8 mouse cellular contexts compared by ENCODE assay signal in genomic region chr3:108458380-108458779, GRCm38 (mm10). TPM values are rescaled to one million over a fixed set of nuclear protein-coding genes. Genes with fewer than 3 reads are reported as not detected.
DNase-seq lines count a peak whose midpoint lies in the region; ATAC-seq and TF ChIP-seq lines count a peak whose summit lies in the region.

No protein-coding gene starts in this region.

- peak overlapping the region; percentile 36 for H3K4me3 ChIP-seq in heart, embryonic 10.5 days
- 0 out of 2 replicates have a peak overlapping the region, but pooled peaks have one; percentile 8 for H3K4me3 ChIP-seq in midbrain, embryonic 10.5 days
- no peak overlapping the region for H3K4me3 ChIP-seq in midbrain, embryonic 16.5 days (ENCODE audit: low read depth, low read length)
- peak overlapping the region; percentile 29; the same call in 1 of the 2 replicates for H3K4me3 ChIP-seq in liver, adult 2 months (ENCODE audit: insufficient read depth, low read depth, low read length)

- no peak overlapping the region for H3K4me2 ChIP-seq in midbrain, embryonic 16.5 days (ENCODE audit: low read length)

- 48% methylated on average over 14 of the region's 14 CpGs for WGBS in heart, embryonic 10.5 days
- WGBS in midbrain, embryonic 10.5 days = 64% methylated on average over 14 of the region's 14 CpGs
- WGBS in midbrain, embryonic 16.5 days = 51% methylated on average over 14 of the region's 14 CpGs
- 63% methylated on average over 14 of the region's 14 CpGs for WGBS in liver, adult 2 months

- H3K4me1 ChIP-seq in heart, embryonic 10.5 days = peaks cover 9% of the 10 kb centered on the region
- H3K4me1 ChIP-seq in midbrain, embryonic 10.5 days = peaks cover 8% of the 10 kb centered on the region
- no peaks in the 10 kb centered on the region for H3K4me1 ChIP-seq in midbrain, embryonic 16.5 days (ENCODE audit: control insufficient read depth, insufficient read depth, low read length)
- no peaks in the 10 kb centered on the region for H3K4me1 ChIP-seq in liver, adult 2 months (ENCODE audit: control insufficient read depth, insufficient read depth, low read length)

- ATAC-seq in midbrain, embryonic 16.5 days = no peak

- intact Hi-C loops in heart, postnatal 14 days (cut with DNase I) = no loop called here

- H3K27ac ChIP-seq in heart, embryonic 10.5 days = peak overlapping the region; percentile 56
- H3K27ac ChIP-seq in midbrain, embryonic 10.5 days (replicated peaks) = peak overlapping the region; percentile 39; the same call in 1 of the 2 replicates
- no peak overlapping the region for H3K27ac ChIP-seq in midbrain, embryonic 16.5 days (ENCODE audit: low read length)
- H3K27ac ChIP-seq in liver, adult 2 months (replicated peaks; ENCODE audit: insufficient read depth, low read depth, low read length) = no peak overlapping the region

- no peak for TF ChIP-seq POLR2A in liver, adult 2 months (IDR thresholded peaks at IDR 0.05; ENCODE audit: extremely low read depth, insufficient read depth, low read length)

- DNase-seq in heart, embryonic 10.5 days (ENCODE audit: low spot score) = no peak
- no peak for DNase-seq in heart, postnatal 14 days
- DNase-seq in midbrain, embryonic 10.5 days (ENCODE audit: low spot score) = no peak
- no peak for DNase-seq in liver, adult 2 months (ENCODE audit: extremely low read depth, low read depth, low spot score)
- peak; percentile 21 for DNase-seq in thymus, postnatal 25 days
- DNase-seq in embryo, embryonic 9.5 days (ENCODE audit: extremely low spot score) = no peak
- no peak for DNase-seq in right cerebral cortex, postnatal 25 days

- H3K9ac ChIP-seq in midbrain, embryonic 16.5 days (ENCODE audit: low read depth, low read length) = no peak overlapping the region
- no peak overlapping the region for H3K9ac ChIP-seq in liver, adult 2 months (ENCODE audit: low read depth, low read length)

- no peak for TF ChIP-seq CTCF in liver, adult 2 months (IDR thresholded peaks at IDR 0.05; ENCODE audit: low read depth, low read length)

- no peaks in the 10 kb centered on the region for H3K36me3 ChIP-seq in heart, embryonic 10.5 days
- no peaks in the 10 kb centered on the region for H3K36me3 ChIP-seq in midbrain, embryonic 10.5 days
- H3K36me3 ChIP-seq in midbrain, embryonic 16.5 days (ENCODE audit: control insufficient read depth, insufficient read depth, low read length) = peaks cover 3% of the 10 kb centered on the region; the same call in 1 of the 2 replicates
- no peaks in the 10 kb centered on the region for H3K36me3 ChIP-seq in liver, adult 2 months (ENCODE audit: control insufficient read depth, insufficient read depth, low read length)

- H3K79me2 ChIP-seq in liver, adult 2 months (ENCODE audit: control insufficient read depth, insufficient read depth, low read length) = no peaks in the 10 kb centered on the region

- no peaks in the 10 kb centered on the region for H3K27me3 ChIP-seq in heart, embryonic 10.5 days (ENCODE audit: insufficient read depth, poor library complexity, severe bottlenecking)
- H3K27me3 ChIP-seq in midbrain, embryonic 10.5 days (ENCODE audit: low read depth, poor library complexity, severe bottlenecking) = 0 out of 2 replicates have a peak, but pooled peaks cover 5% of the 10 kb centered on the region
- no peaks in the 10 kb centered on the region for H3K27me3 ChIP-seq in midbrain, embryonic 16.5 days (ENCODE audit: control insufficient read depth, insufficient read depth, low read depth, low read length)
- no peaks in the 10 kb centered on the region for H3K27me3 ChIP-seq in liver, adult 2 months (ENCODE audit: control insufficient read depth, insufficient read depth, low read length)

- H3K9me3 ChIP-seq in heart, embryonic 10.5 days = no peaks in the 10 kb centered on the region
- H3K9me3 ChIP-seq in midbrain, embryonic 10.5 days (replicated peaks) = no peaks in the 10 kb centered on the region
- no peaks in the 10 kb centered on the region for H3K9me3 ChIP-seq in midbrain, embryonic 16.5 days (replicated peaks; ENCODE audit: control insufficient read depth, low read length, poor library complexity, severe bottlenecking)

RNA-seq across cellular contexts. Expression of gene Sars, which starts 13.4 kb away (rescaled TPM):
- polyA plus RNA-seq in heart, embryonic 10.5 days (2016; fragmentation: Nextera tagmentation; extraction: Ambion mirVana) = 106 and 130 TPM in 2 replicates
- total RNA-seq in heart, postnatal 14 days (2021) = 10 to 100 TPM; 77.8 to 81.7 TPM
- polyA plus RNA-seq in midbrain, embryonic 10.5 days (2016; fragmentation: Nextera tagmentation; extraction: Ambion mirVana) = 179 and 187 TPM in 2 replicates
- polyA plus RNA-seq in midbrain, embryonic 16.5 days (2015; fragmentation: Nextera tagmentation; extraction: Ambion mirVana) = 217 and 220 TPM in 2 replicates
- 31.3 and 35.5 TPM in 2 replicates for total RNA-seq in liver, adult 2 months (2014; rRNA removed)
- polyA plus RNA-seq in liver, adult 2 months (2012; rRNA removed) = 21.3 and 24.7 TPM in 2 replicates

RNA-seq across cellular contexts. Expression of gene Celsr2, which starts 43.0 kb away (rescaled TPM):
- 2.7 and 2.8 TPM in 2 replicates for polyA plus RNA-seq in heart, embryonic 10.5 days (2016; fragmentation: Nextera tagmentation; extraction: Ambion mirVana)
- 1 to 10 TPM; 5.4 to 5.9 TPM for total RNA-seq in heart, postnatal 14 days (2021)
- 53.7 and 67.5 TPM in 2 replicates for polyA plus RNA-seq in midbrain, embryonic 10.5 days (2016; fragmentation: Nextera tagmentation; extraction: Ambion mirVana)
- polyA plus RNA-seq in midbrain, embryonic 16.5 days (2015; fragmentation: Nextera tagmentation; extraction: Ambion mirVana) = 27.9 and 33.2 TPM in 2 replicates
- total RNA-seq in liver, adult 2 months (2014; rRNA removed) = 0.18 and 0.47 TPM in 2 replicates
- polyA plus RNA-seq in liver, adult 2 months (2012; rRNA removed) = 0.60 and 0.61 TPM in 2 replicates

Comparison
In these comparisons a context has a peak if more than half of its experiments do, and no peak if none do; other contexts are left out.
1. H3K27ac ChIP-seq: peak in heart, embryonic 10.5 days (single experiment) and midbrain, embryonic 10.5 days (single experiment); none in midbrain, embryonic 16.5 days (single experiment) and liver, adult 2 months (single experiment).